Mouse (Mus musculus): ENCODE measurements at regions not wholly inside any gene's neighbourhood (a gene's known extent, or its start where the extent isn't known, plus 50 kb on each side); places are given as distances from the start of the nearest gene placed in this dataset.

- 90% methylated on average over 6 of the region's 6 CpGs for WGBS
- H3K4me3 ChIP-seq (replicated peaks; ENCODE audit: low read depth, low read length): no peak overlapping the region
- no peaks in the 10 kb centered on the region for H3K4me1 ChIP-seq (ENCODE audit: control insufficient read depth, insufficient read depth, low read length)
- H3K4me2 ChIP-seq (ENCODE audit: low read length): no peak overlapping the region
- no peak overlapping the region for H3K27ac ChIP-seq (replicated peaks; ENCODE audit: low read depth, low read length)
- H3K9ac ChIP-seq (replicated peaks; ENCODE audit: low read length): no peak overlapping the region
- no peaks in the 10 kb centered on the region for H3K9me3 ChIP-seq (ENCODE audit: control insufficient read depth, low read length)
- no peak for DNase-seq
- H3K36me3 ChIP-seq (ENCODE audit: control insufficient read depth, insufficient read depth, low read length): no peaks in the 10 kb centered on the region
- no peaks in the 10 kb centered on the region for H3K27me3 ChIP-seq (ENCODE audit: control insufficient read depth, insufficient read depth, low read length)
- no peak for ATAC-seq (ENCODE audit: low FRiP score, low TSS enrichment)
These were observed 2112.9 kb downstream of the 4930444P10Rik start for GRCm38 (mm10) chr1:13980273-13980672.

GRCm38 (mm10) chr1:13978640-13979039, 2114.5 kb downstream of the 4930444P10Rik start:
- H3K4me2 ChIP-seq (ENCODE audit: low read length): no peak overlapping the region
- no peak overlapping the region for H3K27ac ChIP-seq (replicated peaks; ENCODE audit: low read depth, low read length)
- DNase-seq: no peak
- no peak overlapping the region for H3K9ac ChIP-seq (replicated peaks; ENCODE audit: low read length)
- H3K36me3 ChIP-seq (ENCODE audit: control insufficient read depth, insufficient read depth, low read length): no peaks in the 10 kb centered on the region
- ATAC-seq (ENCODE audit: low FRiP score, low TSS enrichment): no peak
- 92% methylated on average over 3 of the region's 3 CpGs for WGBS
- H3K9me3 ChIP-seq (ENCODE audit: control insufficient read depth, low read length): no peaks in the 10 kb centered on the region
- H3K4me3 ChIP-seq (replicated peaks; ENCODE audit: low read depth, low read length): no peak overlapping the region
- H3K27me3 ChIP-seq (ENCODE audit: control insufficient read depth, insufficient read depth, low read length): no peaks in the 10 kb centered on the region
- H3K4me1 ChIP-seq (ENCODE audit: control insufficient read depth, insufficient read depth, low read length): no peaks in the 10 kb centered on the region

DNA sequence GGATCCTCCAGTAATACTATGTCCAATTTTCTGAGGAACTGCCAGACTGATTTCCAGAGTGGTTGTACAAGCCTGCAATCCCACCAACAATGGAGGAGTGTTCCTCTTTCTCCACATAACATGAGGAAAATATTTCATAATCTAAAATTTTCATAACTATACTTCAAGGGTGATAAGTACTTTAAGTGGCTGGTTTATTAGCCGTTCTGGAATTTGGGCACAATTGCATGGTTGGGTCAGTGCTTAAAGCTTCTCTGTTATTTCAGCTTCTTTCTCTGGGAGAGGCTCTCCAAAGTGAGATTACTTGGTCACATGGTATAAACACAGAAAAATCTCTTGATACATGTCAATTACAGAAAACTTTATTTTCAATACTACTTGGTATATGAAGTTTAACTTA, 2115.9 kb downstream of the 4930444P10Rik start:
- Histone ChIP-seq H3K4me3 (replicated peaks; ENCODE audit: low read depth, low read length) (no peak overlapping the region), H3K9ac (replicated peaks; ENCODE audit: low read length) (no peak overlapping the region), H3K27ac (replicated peaks; ENCODE audit: low read depth, low read length) (no peak overlapping the region), H3K4me2 (ENCODE audit: low read length) (no peak overlapping the region), H3K36me3 (ENCODE audit: control insufficient read depth, insufficient read depth, low read length) (no peaks in the 10 kb centered on the region), H3K9me3 (ENCODE audit: control insufficient read depth, low read length) (no peaks in the 10 kb centered on the region), H3K4me1 (ENCODE audit: control insufficient read depth, insufficient read depth, low read length) (no peaks in the 10 kb centered on the region), H3K27me3 (ENCODE audit: control insufficient read depth, insufficient read depth, low read length) (no peaks in the 10 kb centered on the region)
- ATAC-seq (ENCODE audit: low FRiP score, low TSS enrichment) (no peak), DNase-seq (no peak)
- 97% methylated on average over 1 of the region's 1 CpGs for WGBS

DNA sequence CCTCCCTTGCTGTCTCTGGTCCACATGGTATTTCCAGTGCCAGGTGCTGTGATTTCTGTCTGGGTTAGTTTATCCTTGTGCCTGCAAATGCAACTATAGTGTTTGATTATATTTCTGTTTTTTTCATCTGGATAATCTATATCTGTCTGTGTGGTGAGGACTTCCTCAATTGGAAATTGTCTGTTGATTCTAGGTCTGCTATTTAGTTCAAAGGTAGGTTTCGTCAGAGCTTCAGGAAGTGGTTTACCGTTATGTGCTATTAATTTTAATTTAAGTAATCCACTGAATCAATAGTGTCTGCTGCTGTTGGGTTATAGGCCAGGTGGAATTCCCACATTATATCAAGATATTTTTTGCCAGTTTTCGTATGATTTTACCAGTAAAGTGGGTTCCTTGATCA, 2143.9 kb downstream of the 4930444P10Rik start:
- H3K4me3 ChIP-seq (replicated peaks; ENCODE audit: low read depth, low read length): no peak overlapping the region

DNA sequence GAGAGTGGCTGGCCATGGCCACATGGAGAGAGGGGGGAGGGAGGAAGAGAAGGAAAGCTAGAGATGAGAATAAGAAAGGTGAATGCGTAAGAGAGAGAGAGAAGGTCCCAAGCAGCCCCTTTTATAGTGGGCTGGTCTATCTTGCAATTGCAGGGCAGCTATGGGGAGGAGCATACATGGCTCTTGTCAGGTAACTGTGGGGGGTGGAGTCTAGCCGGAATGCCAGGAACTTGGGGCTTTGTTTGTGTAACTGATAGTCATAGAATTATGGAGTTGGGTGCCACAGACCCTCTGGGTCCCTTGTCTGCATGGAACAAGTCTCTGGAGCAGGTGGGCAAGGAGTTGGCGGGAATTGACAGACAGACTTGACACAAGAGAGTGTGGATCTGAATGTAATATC, 2151.8 kb downstream of the 4930444P10Rik start:
- no peaks in the 10 kb centered on the region for H3K9me3 ChIP-seq (ENCODE audit: control insufficient read depth, low read length)
- WGBS: 95% methylated on average over 3 of the region's 3 CpGs

More for the DNA sequence above, 2143.9 kb downstream of the 4930444P10Rik start:
- DNase-seq (no peak), ATAC-seq (ENCODE audit: low FRiP score, low TSS enrichment) (no peak)
- Histone ChIP-seq H3K9me3 (ENCODE audit: control insufficient read depth, low read length) (no peaks in the 10 kb centered on the region), H3K9ac (replicated peaks; ENCODE audit: low read length) (no peak overlapping the region), H3K4me1 (ENCODE audit: control insufficient read depth, insufficient read depth, low read length) (no peaks in the 10 kb centered on the region), H3K4me2 (ENCODE audit: low read length) (no peak overlapping the region), H3K27me3 (ENCODE audit: control insufficient read depth, insufficient read depth, low read length) (no peaks in the 10 kb centered on the region), H3K27ac (replicated peaks; ENCODE audit: low read depth, low read length) (no peak overlapping the region), H3K36me3 (ENCODE audit: control insufficient read depth, insufficient read depth, low read length) (no peaks in the 10 kb centered on the region)
- 94% methylated on average over 3 of the region's 3 CpGs for WGBS

DNA sequence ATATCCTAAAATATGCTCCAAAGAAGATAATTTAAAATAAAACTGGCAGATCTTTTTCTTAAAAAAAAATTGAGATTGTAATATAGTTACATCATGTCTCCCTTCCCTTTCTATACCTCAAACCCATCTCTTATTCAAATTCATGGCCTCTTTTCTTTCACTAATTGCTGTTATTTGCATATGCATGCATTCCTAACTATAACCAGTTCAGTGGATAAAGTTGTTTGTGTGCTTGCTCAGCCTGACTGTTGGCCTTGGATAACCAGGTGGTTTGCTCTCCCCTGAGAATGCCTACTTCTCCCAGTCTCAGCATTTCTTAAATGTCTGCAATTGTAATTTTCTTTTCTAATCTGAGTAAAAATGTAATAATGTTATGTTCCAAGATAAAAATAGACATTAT, 2154.8 kb downstream of the 4930444P10Rik start:
- H3K4me1 ChIP-seq (ENCODE audit: control insufficient read depth, insufficient read depth, low read length): no peaks in the 10 kb centered on the region
- H3K9ac ChIP-seq (replicated peaks; ENCODE audit: low read length): no peak overlapping the region
- H3K27me3 ChIP-seq (ENCODE audit: control insufficient read depth, insufficient read depth, low read length): no peaks in the 10 kb centered on the region
- H3K9me3 ChIP-seq (ENCODE audit: control insufficient read depth, low read length): no peaks in the 10 kb centered on the region
- H3K36me3 ChIP-seq (ENCODE audit: control insufficient read depth, insufficient read depth, low read length): no peaks in the 10 kb centered on the region
- no peak overlapping the region for H3K27ac ChIP-seq (replicated peaks; ENCODE audit: low read depth, low read length)
- no peak overlapping the region for H3K4me2 ChIP-seq (ENCODE audit: low read length)
- DNase-seq (peak; percentile 5), ATAC-seq (ENCODE audit: low FRiP score, low TSS enrichment) (no peak)
- H3K4me3 ChIP-seq (replicated peaks; ENCODE audit: low read depth, low read length): no peak overlapping the region

More for the DNA sequence above, 2151.8 kb downstream of the 4930444P10Rik start:
- Histone ChIP-seq H3K27ac (replicated peaks; ENCODE audit: low read depth, low read length) (no peak overlapping the region), H3K4me2 (ENCODE audit: low read length) (no peak overlapping the region), H3K27me3 (ENCODE audit: control insufficient read depth, insufficient read depth, low read length) (no peaks in the 10 kb centered on the region), H3K4me3 (replicated peaks; ENCODE audit: low read depth, low read length) (no peak overlapping the region), H3K9ac (replicated peaks; ENCODE audit: low read length) (no peak overlapping the region), H3K36me3 (ENCODE audit: control insufficient read depth, insufficient read depth, low read length) (no peaks in the 10 kb centered on the region), H3K4me1 (ENCODE audit: control insufficient read depth, insufficient read depth, low read length) (no peaks in the 10 kb centered on the region)
- no peak for ATAC-seq (ENCODE audit: low FRiP score, low TSS enrichment)
- no peak for DNase-seq

DNA sequence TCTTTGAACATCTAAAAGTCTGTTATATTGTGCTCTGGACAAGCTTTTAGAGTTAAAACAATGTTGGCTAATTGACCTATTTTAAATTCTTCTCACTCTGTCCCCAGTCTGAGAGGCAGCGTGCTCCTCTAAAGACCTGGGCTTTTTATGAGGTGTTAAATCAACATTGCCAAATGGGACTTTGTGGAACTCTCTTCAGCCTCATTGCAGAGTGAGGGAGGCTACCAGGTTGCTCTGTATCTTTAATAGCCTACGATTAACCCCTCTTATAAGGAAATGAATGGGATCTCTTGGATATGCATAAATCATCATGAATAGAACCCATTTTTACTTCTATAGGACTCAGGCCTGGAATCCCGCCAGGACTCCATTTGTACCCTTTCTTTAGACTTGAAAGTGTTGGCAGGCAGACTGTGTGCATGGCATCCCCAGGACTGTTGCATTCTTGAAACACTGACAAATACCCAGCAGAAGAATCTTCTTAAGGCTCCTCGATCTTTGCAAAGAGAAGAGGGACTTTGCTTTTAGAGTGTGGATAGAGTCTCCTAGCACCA, 2157.1 kb downstream of the 4930444P10Rik start:
- 38% methylated on average over 4 of the region's 4 CpGs for WGBS

GRCm38 (mm10) chr1:13928679-13929078, 2164.4 kb downstream of the 4930444P10Rik start:
- Histone ChIP-seq H3K4me2 (ENCODE audit: low read length) (no peak overlapping the region), H3K27ac (replicated peaks; ENCODE audit: low read depth, low read length) (no peak overlapping the region), H3K4me1 (ENCODE audit: control insufficient read depth, insufficient read depth, low read length) (no peaks in the 10 kb centered on the region), H3K36me3 (ENCODE audit: control insufficient read depth, insufficient read depth, low read length) (no peaks in the 10 kb centered on the region), H3K9ac (replicated peaks; ENCODE audit: low read length) (no peak overlapping the region), H3K9me3 (ENCODE audit: control insufficient read depth, low read length) (no peaks in the 10 kb centered on the region), H3K4me3 (replicated peaks; ENCODE audit: low read depth, low read length) (no peak overlapping the region), H3K27me3 (ENCODE audit: control insufficient read depth, insufficient read depth, low read length) (no peaks in the 10 kb centered on the region)
- 87% methylated on average over 2 of the region's 2 CpGs for WGBS
- DNase-seq (no peak), ATAC-seq (ENCODE audit: low FRiP score, low TSS enrichment) (no peak)

More for the DNA sequence above, 2157.1 kb downstream of the 4930444P10Rik start:
- no peak overlapping the region for H3K27ac ChIP-seq (replicated peaks; ENCODE audit: low read depth, low read length)
- no peaks in the 10 kb centered on the region for H3K36me3 ChIP-seq (ENCODE audit: control insufficient read depth, insufficient read depth, low read length)
- H3K4me1 ChIP-seq (ENCODE audit: control insufficient read depth, insufficient read depth, low read length): no peaks in the 10 kb centered on the region
- H3K4me2 ChIP-seq (ENCODE audit: low read length): no peak overlapping the region
- peak; percentile 79 for DNase-seq
- H3K9me3 ChIP-seq (ENCODE audit: control insufficient read depth, low read length): no peaks in the 10 kb centered on the region
- no peak overlapping the region for H3K4me3 ChIP-seq (replicated peaks; ENCODE audit: low read depth, low read length)
- peak; percentile 61 for ATAC-seq (ENCODE audit: low FRiP score, low TSS enrichment)
- no peak overlapping the region for H3K9ac ChIP-seq (replicated peaks; ENCODE audit: low read length)
- no peaks in the 10 kb centered on the region for H3K27me3 ChIP-seq (ENCODE audit: control insufficient read depth, insufficient read depth, low read length)

DNA sequence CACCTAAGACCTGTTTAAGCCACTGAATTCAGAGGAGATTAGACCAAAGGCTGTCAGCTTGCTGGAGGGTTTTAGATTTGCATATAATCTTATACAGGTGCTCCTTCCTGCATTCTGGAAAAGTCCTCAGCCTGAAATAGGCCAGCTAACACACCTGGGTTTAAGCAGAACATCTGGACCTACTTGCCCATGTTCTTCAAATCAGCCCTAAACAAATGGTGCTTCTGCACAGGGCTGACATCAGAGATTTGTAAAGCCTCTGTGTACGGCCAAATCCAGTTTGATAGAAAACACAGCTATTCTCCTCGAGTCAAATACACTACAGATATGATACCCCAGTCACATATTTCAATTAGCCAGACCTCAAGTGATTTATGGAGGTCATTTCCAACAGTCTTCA, 2165.2 kb downstream of the 4930444P10Rik start:
- no peaks in the 10 kb centered on the region for H3K27me3 ChIP-seq (ENCODE audit: control insufficient read depth, insufficient read depth, low read length)
- H3K27ac ChIP-seq (replicated peaks; ENCODE audit: low read depth, low read length): no peak overlapping the region
- DNase-seq (no peak), ATAC-seq (ENCODE audit: low FRiP score, low TSS enrichment) (no peak)
- H3K36me3 ChIP-seq (ENCODE audit: control insufficient read depth, insufficient read depth, low read length): no peaks in the 10 kb centered on the region
- 73% methylated on average over 2 of the region's 2 CpGs for WGBS
- H3K4me3 ChIP-seq (replicated peaks; ENCODE audit: low read depth, low read length): no peak overlapping the region
- H3K4me1 ChIP-seq (ENCODE audit: control insufficient read depth, insufficient read depth, low read length): no peaks in the 10 kb centered on the region
- no peak overlapping the region for H3K4me2 ChIP-seq (ENCODE audit: low read length)
- H3K9me3 ChIP-seq (ENCODE audit: control insufficient read depth, low read length): no peaks in the 10 kb centered on the region
- no peak overlapping the region for H3K9ac ChIP-seq (replicated peaks; ENCODE audit: low read length)
